Mouse (Mus musculus): ENCODE measurements around the gene St6galnac3.
A peak's percentile ranks its signal among the peaks of the same experiment; 100 is the strongest.
"Not testable (repeated sequence)": the region's sequence is repeated elsewhere in the genome, so short reads cannot be mapped to it uniquely, and the experiment has no call there.

St6galnac3 gene

DNA sequence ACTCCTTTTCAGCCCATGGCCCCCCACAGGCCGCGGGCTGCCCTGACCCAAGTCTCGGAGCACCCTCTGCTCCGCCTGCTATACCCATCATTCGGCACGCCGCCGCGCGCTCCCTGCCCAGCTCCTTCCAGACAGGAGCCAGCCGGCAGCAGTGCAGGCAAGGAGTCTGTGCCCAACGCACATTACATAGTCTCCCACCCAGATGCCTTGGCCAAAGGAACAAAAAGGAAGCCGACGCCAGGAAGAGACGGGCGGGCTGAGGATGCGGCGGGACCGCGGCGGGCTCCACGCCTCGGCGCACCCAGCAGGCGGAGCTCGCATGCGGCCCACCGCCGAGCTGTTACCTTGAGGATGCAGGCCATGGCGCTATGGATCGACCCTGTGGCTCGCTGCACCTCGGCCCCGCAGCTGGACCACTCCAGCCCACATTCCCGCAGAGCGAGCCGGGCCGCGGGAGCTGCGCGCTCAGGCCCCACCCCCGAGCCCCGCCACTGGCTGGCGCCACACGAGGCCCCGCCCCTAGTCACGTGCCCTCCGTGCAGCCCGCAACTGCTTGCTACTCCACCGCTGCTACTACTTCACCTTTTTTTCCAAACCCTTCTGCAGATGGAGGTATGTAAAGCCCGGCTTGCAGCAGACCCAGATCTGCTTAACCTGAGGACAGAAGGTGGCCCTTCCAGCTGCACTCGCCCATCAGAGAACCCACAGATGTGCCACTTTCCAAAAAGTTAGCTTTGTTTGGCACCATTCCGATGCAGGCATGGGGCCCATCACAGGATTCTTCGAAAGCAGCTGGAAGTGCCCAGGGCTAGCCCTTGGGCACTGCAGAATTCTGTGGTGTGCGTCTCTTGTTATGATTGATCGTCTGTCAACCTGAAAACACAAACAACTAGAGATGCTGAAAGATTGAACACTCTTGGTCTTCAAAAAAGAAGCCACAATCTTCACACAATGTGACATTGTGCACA is at the start of gene St6galnac3:
Gene St6galnac3, minus strand, starts transcription at position 474 of the 968 bp plus-strand sequence.
- DNase-seq (ENCODE audit: low read depth, low spot score): peak; percentile 51

GRCm38 (mm10) chr3:153774568-153774967 is 49.6 kb upstream of the St6galnac3 start:
- DNase-seq (ENCODE audit: low read depth, low spot score): no peak

GRCm38 (mm10) chr3:153771479-153771878 is 46.5 kb upstream of the St6galnac3 start:
- DNase-seq (ENCODE audit: low read depth, low spot score): no peak

- DNase-seq (ENCODE audit: low read depth, low spot score): no peak
Observed at GRCm38 (mm10) chr3:153770573-153770972, 45.6 kb upstream of the St6galnac3 start.

- DNase-seq (ENCODE audit: low read depth, low spot score): no peak
Observed at GRCm38 (mm10) chr3:153769220-153769619, 44.2 kb upstream of the St6galnac3 start.

- DNase-seq (ENCODE audit: low read depth, low spot score): no peak
Observed at GRCm38 (mm10) chr3:153765171-153765570, 40.2 kb upstream of the St6galnac3 start.

DNA sequence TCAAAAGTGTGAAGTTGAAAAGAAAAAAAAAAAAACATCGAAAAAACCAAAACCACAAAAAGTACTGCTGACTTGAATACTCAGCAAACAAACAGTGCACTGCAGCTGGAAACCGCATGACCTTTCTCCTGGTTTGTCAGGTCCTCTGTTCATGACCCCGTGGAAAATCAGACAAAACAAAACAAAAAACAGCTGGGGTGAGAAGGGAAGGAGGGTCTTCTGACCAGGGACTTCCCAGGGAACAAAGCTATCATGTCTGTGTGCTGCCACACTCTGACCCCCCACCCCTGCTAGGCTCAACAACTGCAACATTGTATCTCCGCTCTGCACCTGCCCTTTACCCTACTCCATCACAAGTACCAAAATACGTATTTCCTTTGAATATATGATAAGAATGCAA is 39.8 kb upstream of the St6galnac3 start:
- DNase-seq (ENCODE audit: low read depth, low spot score): no peak

GRCm38 (mm10) chr3:153761171-153761570 is 36.2 kb upstream of the St6galnac3 start:
- no peak for DNase-seq (ENCODE audit: low read depth, low spot score)

DNA sequence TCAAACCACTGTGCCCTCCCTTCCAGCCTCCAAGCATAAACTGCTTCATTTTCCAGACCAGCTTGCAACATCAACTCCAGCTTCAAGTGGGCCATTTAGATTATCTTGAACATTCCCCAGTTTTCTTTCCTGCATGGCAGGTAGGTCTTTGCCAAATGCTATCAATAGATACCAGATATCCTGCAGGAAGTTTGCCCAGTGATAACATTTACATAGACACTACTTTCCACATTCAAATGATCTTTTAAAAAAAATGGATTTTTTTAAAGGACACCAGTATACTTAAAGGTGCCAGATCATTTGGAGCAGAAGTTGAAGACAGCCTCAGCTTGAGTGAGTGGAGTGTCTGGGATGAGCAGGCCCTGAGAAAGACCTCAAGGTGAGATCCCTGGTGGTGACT is 34.3 kb upstream of the St6galnac3 start:
- no peak for DNase-seq (ENCODE audit: low read depth, low spot score)

GRCm38 (mm10) chr3:153756500-153756996 is 31.6 kb upstream of the St6galnac3 start:
- no peak for DNase-seq (ENCODE audit: low read depth, low spot score)

DNA sequence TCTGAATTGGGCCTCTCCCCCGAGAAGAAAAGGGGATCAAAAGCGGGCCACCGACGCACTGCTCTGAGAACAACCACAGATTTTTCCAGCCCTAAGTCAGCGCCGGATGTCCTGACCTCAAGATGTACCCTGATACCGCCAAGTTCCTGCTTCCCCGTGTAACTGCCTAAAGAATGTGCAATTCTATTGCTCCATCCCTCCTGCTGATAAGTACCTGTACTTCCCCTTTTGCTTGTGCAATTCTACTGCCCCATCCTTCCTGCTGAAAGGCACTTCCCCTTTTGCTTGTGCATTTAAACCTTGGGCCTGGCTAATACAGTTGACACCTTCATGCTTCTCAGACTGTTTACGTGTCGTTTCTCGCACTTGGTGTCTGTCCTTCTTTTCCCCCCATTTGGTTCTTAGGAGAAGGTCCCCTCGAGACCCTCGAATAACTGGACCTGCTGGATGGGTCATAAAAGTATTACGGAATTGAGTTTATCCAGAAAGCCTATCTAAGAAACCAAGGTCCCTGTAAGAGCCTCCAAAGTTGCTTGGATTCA is 30.9 kb upstream of the St6galnac3 start:
- DNase-seq (ENCODE audit: low read depth, low spot score): not testable (repeated sequence)

DNA sequence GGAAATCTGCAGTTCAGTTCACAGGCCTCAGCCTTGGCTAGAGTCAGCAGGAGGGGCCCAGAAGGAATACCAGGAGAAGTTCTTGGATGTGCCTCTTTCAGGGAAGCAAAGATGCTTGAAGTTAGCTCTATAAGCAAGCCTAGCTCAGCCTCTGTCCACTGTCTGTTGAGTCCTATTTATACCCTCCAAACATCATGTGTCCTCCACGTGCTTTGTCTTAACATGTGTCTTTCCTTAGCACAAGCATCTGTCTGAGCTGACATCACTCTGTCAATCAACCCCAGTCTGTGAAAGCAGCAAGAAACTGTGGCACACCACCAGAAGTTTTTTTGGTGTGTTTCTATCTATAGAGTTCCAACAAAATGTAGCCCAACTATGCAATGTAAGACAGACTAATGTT is 26.5 kb upstream of the St6galnac3 start:
- no peak for DNase-seq (ENCODE audit: low read depth, low spot score)

DNA sequence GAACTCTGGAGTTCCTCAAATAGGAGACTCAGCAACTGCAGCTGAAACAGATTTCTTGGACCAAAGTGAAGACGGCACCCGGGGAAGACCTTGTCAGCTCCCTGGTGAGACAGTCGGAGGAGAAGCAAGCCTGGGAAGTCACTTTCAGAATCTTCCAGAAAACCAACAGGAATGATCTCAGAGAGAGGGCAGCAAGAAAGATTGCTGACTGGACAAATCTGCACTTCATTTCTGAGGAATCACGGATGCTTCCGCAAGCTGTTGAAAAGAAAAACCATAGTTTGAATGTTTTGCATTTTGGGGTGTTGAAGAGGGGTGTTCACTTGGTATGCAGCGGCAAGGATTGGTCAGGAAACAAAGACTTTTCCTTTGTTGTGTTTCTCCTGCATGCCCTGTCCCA is 24.4 kb upstream of the St6galnac3 start:
- DNase-seq (ENCODE audit: low read depth, low spot score): no peak

DNA sequence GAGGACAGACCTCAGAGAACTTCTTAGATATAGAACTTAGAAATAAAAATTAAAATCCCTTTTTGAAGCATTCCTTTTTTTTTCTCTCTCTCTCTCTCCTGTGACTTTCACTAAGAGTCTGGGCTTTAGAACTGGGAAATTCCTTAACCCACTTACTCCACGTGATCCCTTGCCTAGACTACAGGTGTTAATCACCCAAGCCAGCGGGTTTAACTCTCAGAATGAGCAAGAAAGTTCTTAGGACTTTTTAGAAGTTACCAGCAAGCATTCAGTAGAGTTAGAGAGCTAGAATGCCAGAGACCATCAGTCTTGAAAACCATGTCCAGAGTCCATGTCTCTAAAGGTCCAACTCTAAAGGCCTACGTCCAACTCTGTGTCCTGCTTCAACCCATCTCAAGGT is 23.3 kb upstream of the St6galnac3 start:
- DNase-seq (ENCODE audit: low read depth, low spot score): no peak

- DNase-seq (ENCODE audit: low read depth, low spot score): no peak
Observed at GRCm38 (mm10) chr3:153745099-153745498, 20.1 kb upstream of the St6galnac3 start.

- DNase-seq (ENCODE audit: low read depth, low spot score): no peak
Observed at GRCm38 (mm10) chr3:153744447-153744846, 19.5 kb upstream of the St6galnac3 start.

DNA sequence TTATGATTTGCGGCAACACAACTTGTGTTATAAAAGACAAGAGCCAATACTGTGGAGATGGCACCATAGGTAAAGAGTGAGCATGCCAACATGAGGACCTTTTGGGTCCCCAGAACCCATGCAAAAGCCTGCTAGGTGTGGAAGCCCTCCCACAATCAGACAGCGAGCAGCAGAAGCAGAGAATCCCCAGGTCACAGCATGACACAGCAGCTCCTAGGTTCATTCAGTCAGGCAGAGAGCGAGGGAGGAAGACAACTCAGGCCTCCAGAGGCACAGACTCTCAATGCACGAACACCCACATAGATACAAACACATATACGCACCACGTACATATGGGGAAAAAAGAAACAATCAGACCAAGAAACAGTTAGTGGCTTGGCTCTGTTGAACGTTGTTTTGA is 16.8 kb upstream of the St6galnac3 start:
- no peak for DNase-seq (ENCODE audit: low read depth, low spot score)

- DNase-seq (ENCODE audit: low read depth, low spot score): no peak
Observed at GRCm38 (mm10) chr3:153739351-153739750, 14.4 kb upstream of the St6galnac3 start.

DNA sequence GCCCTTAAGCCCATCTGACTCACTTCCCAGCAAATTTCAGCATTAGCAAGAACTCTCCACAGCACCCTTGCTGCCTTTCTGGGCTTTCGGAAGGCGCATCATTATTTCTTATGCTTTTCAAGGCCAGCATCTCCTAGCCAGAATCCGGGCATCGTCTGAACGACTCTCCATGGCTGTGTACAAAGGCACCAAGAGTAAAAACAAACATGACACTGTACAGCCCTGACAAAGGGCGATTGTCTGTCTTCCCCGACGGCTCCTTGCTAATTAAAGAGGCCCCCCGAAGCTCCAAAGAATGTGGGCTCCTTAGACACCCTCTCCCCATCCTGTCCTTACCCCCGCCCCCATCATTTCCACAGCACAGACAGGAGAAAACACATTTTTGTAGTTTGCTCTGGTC is 13.4 kb upstream of the St6galnac3 start:
- DNase-seq (ENCODE audit: low read depth, low spot score): no peak

DNA sequence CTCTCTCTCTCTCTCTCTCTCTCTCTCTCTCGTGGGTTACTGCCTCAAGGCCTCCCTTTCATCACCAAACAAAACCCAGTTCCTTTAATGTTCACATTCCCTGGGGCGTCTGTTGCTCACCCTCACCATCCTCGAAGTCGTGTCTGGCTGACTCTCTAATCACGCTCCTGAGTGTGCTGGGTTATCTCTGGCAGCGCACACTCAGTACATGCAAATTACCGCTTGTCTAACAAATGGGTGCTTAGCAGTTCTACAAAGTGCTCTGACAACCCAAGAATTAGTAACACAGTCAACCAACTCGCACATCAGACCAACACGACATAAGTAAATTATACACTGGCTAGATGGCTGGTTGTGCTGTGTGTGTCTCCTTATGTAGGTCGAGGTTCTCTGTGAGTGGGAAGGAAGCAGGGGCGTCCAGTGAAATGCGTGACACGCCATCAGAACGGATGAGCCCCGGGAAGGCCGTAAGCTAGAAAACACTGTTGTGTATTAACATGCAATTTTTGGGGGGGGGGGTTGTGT is 11.8 kb upstream of the St6galnac3 start:
- DNase-seq (ENCODE audit: low read depth, low spot score): no peak

GRCm38 (mm10) chr3:153735796-153736549 is 11.0 kb upstream of the St6galnac3 start:
- DNase-seq (ENCODE audit: low read depth, low spot score): no peak

- no peak for DNase-seq (ENCODE audit: low read depth, low spot score)
Observed at GRCm38 (mm10) chr3:153734741-153735140, 9.8 kb upstream of the St6galnac3 start.
